Mouse (Mus musculus) cerebellum, adult 11 months (tissue): Measurements from ENCODE around the gene Rex1bd.
"Not testable (repeated sequence)": the region's sequence is repeated elsewhere in the genome, so short reads cannot be mapped to it uniquely, and the experiment has no call there.

Experiments
- DNase-seq: peaks from one replicate; pipeline ENCODE4 v3.0.0; 2022

Rex1bd gene

GRCm38 (mm10) chr8:70528182-70528797 lies 21.7 kb upstream of the Rex1bd start:
- DNase-seq, result no peak

DNA sequence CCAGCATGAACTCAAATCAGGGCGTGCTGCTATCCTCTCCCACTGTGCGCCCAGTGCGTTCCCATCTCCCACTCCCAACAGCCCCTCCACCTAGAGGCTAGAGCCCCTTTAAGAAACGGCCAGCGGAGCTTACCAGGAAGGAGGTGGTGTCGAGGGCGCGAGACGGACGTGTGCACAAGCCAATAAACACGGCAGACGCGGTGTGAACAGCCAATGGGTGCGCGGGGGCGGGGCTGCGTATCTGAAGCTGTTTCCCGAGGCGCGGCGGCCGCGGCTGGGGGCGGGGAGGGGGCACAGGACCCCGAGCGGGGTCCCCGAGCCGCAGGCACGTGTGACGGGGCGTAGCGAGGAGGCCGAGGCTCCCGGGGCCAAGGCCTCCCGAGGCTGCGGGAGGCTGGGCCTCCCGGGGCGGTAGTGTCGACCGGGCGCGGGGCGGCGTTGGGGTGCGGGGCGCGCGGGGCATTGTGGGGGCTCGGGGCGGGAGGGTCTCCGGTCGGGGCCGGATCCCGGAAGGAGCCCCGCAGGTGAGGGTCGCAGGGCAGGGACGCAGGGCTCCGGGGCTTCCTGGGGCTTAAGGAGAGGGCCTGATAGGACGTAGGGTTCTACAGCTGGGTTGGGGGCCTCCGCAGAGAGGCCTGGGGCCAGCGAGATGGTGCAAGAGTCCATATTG lies 21.1 kb upstream of the Rex1bd start, which contains the start of the genes Fkbp8 and Kxd1:
Gene Fkbp8 (plus strand): TSS at position 213 of the 670 bp plus-strand sequence.
Gene Kxd1 (minus strand): TSS at position 445 of the 670 bp plus-strand sequence.
- peak; percentile 98 for DNase-seq

GRCm38 (mm10) chr8:70527111-70527511 lies 20.6 kb upstream of the Rex1bd start:
- no peak for DNase-seq

GRCm38 (mm10) chr8:70522592-70523403 lies 16.2 kb upstream of the Rex1bd start:
- peak; percentile 95 for DNase-seq

GRCm38 (mm10) chr8:70519606-70520005 lies 13.1 kb upstream of the Rex1bd start:
- DNase-seq, result no peak

- no peak for DNase-seq
These were observed 12.5 kb upstream of the Rex1bd start for GRCm38 (mm10) chr8:70519043-70519442.

- no peak for DNase-seq
These were observed 11.5 kb upstream of the Rex1bd start for GRCm38 (mm10) chr8:70517940-70518643.

- no peak for DNase-seq
These were observed 6.9 kb upstream of the Rex1bd start for GRCm38 (mm10) chr8:70513441-70513840.

GRCm38 (mm10) chr8:70512253-70512903 lies 5.8 kb upstream of the Rex1bd start:
- no peak for DNase-seq

DNA sequence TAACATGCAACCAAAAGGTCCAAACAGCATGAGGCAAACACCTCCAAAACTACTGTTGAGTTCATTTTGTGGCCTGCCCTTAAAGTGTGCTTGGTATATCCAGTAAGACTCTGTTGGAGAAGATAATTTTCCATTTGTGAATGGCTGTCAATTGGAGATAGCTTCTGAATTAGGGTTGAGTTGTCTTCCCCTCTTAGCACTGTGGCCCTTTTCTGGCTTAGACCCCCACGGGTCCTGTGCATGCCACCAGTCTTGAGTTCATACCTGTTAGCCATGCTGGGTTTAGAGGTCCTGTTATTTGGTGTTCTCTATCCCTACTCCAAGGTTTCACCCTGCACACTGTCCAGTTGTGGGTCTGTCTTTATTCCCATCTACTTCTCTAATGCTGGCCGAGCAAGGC lies 5.2 kb upstream of the Rex1bd start:
- no peak for DNase-seq

DNA sequence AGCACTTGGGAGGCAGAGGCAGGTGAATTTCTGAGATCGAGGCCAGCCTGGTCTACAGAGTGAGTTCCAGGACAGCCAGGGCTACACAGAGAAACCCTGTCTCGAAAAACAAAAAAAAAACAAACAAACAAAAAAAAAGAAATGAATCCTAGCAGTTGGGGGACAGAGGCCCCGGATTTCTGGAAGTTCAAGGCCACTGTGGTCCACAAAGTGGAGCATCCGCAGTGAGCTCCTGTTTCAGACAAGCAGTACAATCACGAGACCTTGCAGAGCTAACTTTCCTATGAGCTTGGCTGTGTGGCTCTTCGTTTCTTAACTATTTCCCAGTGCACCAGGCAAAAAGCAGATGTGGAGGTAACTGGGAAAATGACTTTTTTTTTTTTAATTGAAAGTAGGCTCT lies 4.6 kb upstream of the Rex1bd start:
- not testable (repeated sequence) for DNase-seq

GRCm38 (mm10) chr8:70510228-70510915 lies 3.8 kb upstream of the Rex1bd start, which contains the start of gene Uba52:
Gene Uba52, minus strand, starts transcription at chr8:70510801.
- DNase-seq, result peak; percentile 98

DNA sequence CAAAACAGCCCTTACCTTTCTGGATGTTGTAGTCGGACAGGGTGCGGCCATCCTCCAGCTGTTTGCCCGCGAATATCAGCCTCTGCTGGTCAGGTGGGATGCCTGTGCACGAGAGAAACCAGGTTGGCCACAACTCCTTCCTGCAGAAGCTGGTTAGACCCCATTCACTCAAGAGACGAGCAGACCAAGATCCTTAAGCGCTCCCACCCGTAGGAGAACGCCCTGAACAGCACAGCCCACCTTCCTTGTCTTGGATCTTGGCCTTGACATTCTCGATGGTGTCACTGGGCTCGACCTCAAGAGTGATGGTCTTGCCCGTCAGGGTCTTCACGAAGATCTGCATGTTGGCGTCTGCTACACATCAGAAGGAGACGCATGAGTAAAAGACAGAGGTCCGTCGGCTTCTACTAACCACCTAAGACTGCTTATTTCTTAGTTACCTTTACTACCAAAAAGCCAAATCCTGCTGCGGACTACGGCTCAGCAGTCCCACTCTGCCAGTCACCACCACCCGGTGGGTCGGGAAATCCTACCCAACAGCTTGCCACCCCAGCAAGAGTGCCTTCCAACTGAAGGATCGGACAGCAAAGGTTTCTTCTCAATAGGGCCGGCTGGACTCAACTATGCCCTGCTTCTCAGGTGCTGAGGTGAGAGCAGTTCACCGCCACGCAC lies 2.9 kb upstream of the Rex1bd start:
- no peak for DNase-seq

GRCm38 (mm10) chr8:70507027-70507393 lies 458 bp upstream of the Rex1bd start:
- DNase-seq, result no peak

- no peak for DNase-seq
These were observed 739 bp downstream of the Rex1bd start for GRCm38 (mm10) chr8:70505698-70506327.

- DNase-seq, result peak; percentile 80
These were observed 1.7 kb downstream of the Rex1bd start for GRCm38 (mm10) chr8:70504851-70505250.

DNA sequence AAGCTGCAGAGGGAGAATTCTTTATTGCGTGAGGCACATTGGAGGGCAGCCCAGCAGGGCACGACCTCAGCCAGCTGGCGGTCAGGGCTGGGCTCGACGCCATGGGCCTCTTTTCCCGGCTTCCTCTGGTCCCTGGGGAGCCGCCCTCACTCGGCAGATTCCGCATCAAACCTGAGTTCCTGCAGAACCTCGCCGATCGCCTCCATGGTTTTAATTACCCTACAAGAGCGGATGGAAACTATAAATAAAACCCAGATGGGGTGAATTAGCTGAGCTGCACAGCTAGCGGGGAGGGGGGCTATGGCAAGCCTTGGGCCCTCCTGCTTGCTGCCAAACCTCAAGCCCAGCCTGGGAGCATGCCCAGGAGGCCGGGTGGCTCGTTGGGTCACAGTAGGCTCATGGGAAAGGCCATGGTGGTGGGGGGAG lies 2.2 kb downstream of the Rex1bd start:
- no peak for DNase-seq

- DNase-seq, result peak; percentile 74
These were observed 3.3 kb downstream of the Rex1bd start for GRCm38 (mm10) chr8:70503062-70503750.

- no peak for DNase-seq
These were observed 4.0 kb downstream of the Rex1bd start for GRCm38 (mm10) chr8:70502540-70502939.
